Mouse (Mus musculus) myocyte (in vitro differentiated cells): ENCODE measurements at regions not wholly inside any gene's neighbourhood (a gene's known extent, or its start where the extent isn't known, plus 50 kb on each side); places are given as distances from the start of the nearest gene placed in this dataset.

ENCODE experiments used
- CEBPB ChIP-seq: IDR thresholded peaks from 2 replicates; pipeline ENCODE4 v1.6.1; 2011; ENCODE audit warnings: mild to moderate bottlenecking, moderate library complexity; ENCODE audit not compliant: poor library complexity, insufficient read depth, severe bottlenecking
- E2F4 ChIP-seq: IDR thresholded peaks from one replicate; pipeline ENCODE4 v1.6.1; 2011; ENCODE audit warnings: mild to moderate bottlenecking, control low read depth, moderate library complexity; ENCODE audit not compliant: insufficient read depth
- MAX ChIP-seq: IDR thresholded peaks from one replicate; pipeline ENCODE4 v1.6.1; 2011; ENCODE audit warnings: low read depth, mild to moderate bottlenecking, control low read depth
- MYOD1 ChIP-seq, 3 experiments: IDR thresholded peaks; one replicate each; pipeline ENCODE4 v1.6.1; 2011; ENCODE audit warnings: control low read depth in 2 of 3, low read depth in 2 of 3, mild to moderate bottlenecking in 2 of 3, moderate library complexity in 1 of 3; ENCODE audit not compliant: insufficient read length in 2 of 3, control insufficient read depth in 1 of 3
- MYOG ChIP-seq, 3 experiments: IDR thresholded peaks; one replicate each; pipeline ENCODE4 v1.6.1; 2011; ENCODE audit warnings: control low read depth in 2 of 3, low read depth in 2 of 3, mild to moderate bottlenecking in 2 of 3; ENCODE audit not compliant: insufficient read length in 2 of 3, control insufficient read depth in 1 of 3, insufficient read depth in 1 of 3
- POLR2A ChIP-seq: IDR thresholded peaks from one replicate; pipeline ENCODE4 v1.6.1; 2011; ENCODE audit warnings: low read depth, mild to moderate bottlenecking, control low read depth, moderate library complexity; ENCODE audit not compliant: insufficient read length
- POLR2AphosphoS2 ChIP-seq: IDR thresholded peaks from one replicate; pipeline ENCODE4 v1.6.1; 2011; ENCODE audit warnings: low read depth, control low read depth; ENCODE audit not compliant: insufficient read length
- REST ChIP-seq: IDR thresholded peaks from one replicate; pipeline ENCODE4 v1.6.1; 2011; ENCODE audit warnings: mild to moderate bottlenecking, control low read depth, moderate library complexity; ENCODE audit not compliant: insufficient read depth, insufficient read length
- SRF ChIP-seq: IDR thresholded peaks from one replicate; pipeline ENCODE4 v1.6.1; 2011; ENCODE audit warnings: low read depth; ENCODE audit not compliant: control insufficient read depth, insufficient read length
- TCF12 ChIP-seq: IDR thresholded peaks from one replicate; pipeline ENCODE4 v1.6.1; 2011; ENCODE audit warnings: mild to moderate bottlenecking, control low read depth; ENCODE audit not compliant: poor library complexity, insufficient read depth, severe bottlenecking
- USF1 ChIP-seq: IDR thresholded peaks from one replicate; pipeline ENCODE4 v1.6.1; 2011; ENCODE audit warnings: low read depth, mild to moderate bottlenecking, control low read depth, moderate library complexity

DNA sequence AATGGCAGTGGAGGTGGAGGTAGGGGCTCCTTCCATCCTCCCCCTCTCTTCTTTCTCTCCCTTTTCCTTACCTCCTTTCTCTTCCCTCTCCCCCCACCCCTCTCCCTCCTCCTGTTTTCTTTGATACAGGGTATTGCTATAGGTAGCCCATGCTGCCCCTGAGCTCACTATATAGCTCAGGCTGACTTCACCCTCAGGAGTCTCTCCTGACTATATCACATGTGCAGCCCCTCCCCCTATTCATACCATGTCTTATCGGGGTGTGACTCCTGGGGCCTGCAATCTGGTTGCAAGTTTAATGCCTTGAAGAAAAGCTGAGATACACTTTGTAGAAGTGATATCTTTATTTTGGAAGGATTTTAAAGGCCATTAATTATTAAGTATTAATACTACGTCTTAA, 126.4 kb upstream of the Tgfbr2 start:
- no peak for TF ChIP-seq TCF12
- no peak for TF ChIP-seq POLR2A
- no peak for TF ChIP-seq POLR2AphosphoS2
- no peak for TF ChIP-seq MAX
- TF ChIP-seq CEBPB, result no peak
- TF ChIP-seq REST, result no peak
- no peak for TF ChIP-seq USF1
- TF ChIP-seq MYOD1 (IDR thresholded peaks at IDR 0.05; ENCODE audit: control insufficient read depth in 1 of 3, insufficient read length in 2 of 3, low read depth in 2 of 3), result no peak
- TF ChIP-seq SRF, result no peak
- TF ChIP-seq E2F4, result no peak
- TF ChIP-seq MYOG (IDR thresholded peaks at IDR 0.05; ENCODE audit: control insufficient read depth in 1 of 3, insufficient read depth in 1 of 3, insufficient read length in 2 of 3, low read depth in 2 of 3), result no peak
